ENCODE assay signal across 8 mouse cellular contexts in the genomic region with DNA sequence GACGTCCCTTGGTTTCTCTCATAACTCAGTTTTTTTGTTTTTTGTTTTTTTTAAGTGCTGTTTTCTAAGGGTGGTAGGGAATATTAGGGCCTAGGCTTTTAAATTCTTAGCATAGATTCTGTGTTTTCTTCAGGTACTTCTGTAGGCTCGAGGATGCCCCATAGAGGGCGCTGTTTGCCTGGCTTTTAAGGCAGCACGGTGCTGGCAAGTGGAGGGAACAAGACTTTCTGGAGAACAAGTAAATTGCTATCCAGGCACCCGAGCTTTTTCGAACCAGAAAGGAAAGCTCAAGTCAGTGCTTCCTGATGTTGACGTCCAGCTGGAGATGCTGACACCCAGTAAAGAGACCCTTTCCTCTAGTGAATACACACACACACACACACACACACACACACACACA. TPM values are rescaled to one million over a fixed set of nuclear protein-coding genes. Genes with fewer than 3 reads are reported as not detected.
A peak's percentile ranks its signal among the peaks of the same experiment; 100 is the strongest.
DNase-seq lines count a peak whose midpoint lies in the region; ATAC-seq and TF ChIP-seq lines count a peak whose summit lies in the region.

No protein-coding gene starts in this region.

- peak; percentile 90 for TF ChIP-seq CTCF in bone marrow macrophage, adult 2 months (IDR thresholded peaks at IDR 0.05; ENCODE audit: low read depth, low read length)

- no peak overlapping the region for H3K27ac ChIP-seq in ES-E14 (ENCODE audit: insufficient read depth, low read depth, low read length, poor library complexity, severe bottlenecking)
- no peak overlapping the region for H3K27ac ChIP-seq in bone marrow macrophage, adult 2 months (ENCODE audit: insufficient read depth, low read depth, low read length)
- no peak overlapping the region for H3K27ac ChIP-seq in forebrain, embryonic 11.5 days (ENCODE audit: low read depth, low read length)

- H3K4me3 ChIP-seq in ES-E14 (ENCODE audit: insufficient read depth in 1 of 2, low read depth in 1 of 2, low read length in 2 of 2, poor library complexity in 1 of 2, severe bottlenecking in 1 of 2), result no peak overlapping the region
- H3K4me3 ChIP-seq in bone marrow macrophage, adult 2 months (ENCODE audit: insufficient read depth, low read length), result no peak overlapping the region
- H3K4me3 ChIP-seq in forebrain, embryonic 11.5 days (ENCODE audit: low read depth, low read length), result no peak overlapping the region

- H3K27me3 ChIP-seq in forebrain, embryonic 11.5 days (ENCODE audit: control insufficient read depth, insufficient read depth, low read length), result peaks cover 79% of the 10 kb centered on the region

- no peaks in the 10 kb centered on the region for H3K9me3 ChIP-seq in ES-E14 (ENCODE audit: control insufficient read depth, insufficient read depth, low read depth, low read length)
- H3K9me3 ChIP-seq in forebrain, embryonic 11.5 days (ENCODE audit: control insufficient read depth, low read length), result no peaks in the 10 kb centered on the region

- no peak for DNase-seq in ES-E14 (ENCODE audit: low read depth, low spot score)
- peak; percentile 93 for DNase-seq in forebrain, embryonic 11.5 days (ENCODE audit: low spot score)
- DNase-seq in heart, postnatal 4 days, result peak; percentile 90
- DNase-seq in layer of hippocampus, adult 8-10 months (ENCODE audit: low spot score in 2 of 2), result peak; percentile 50 to 84
- DNase-seq in lung, postnatal 10 days, result peak; percentile 90
- DNase-seq in right cerebral cortex, adult 2 months (ENCODE audit: low spot score in 2 of 2), result peak; percentile 88
- DNase-seq in urinary bladder, postnatal 10 days (ENCODE audit: low spot score), result peak; percentile 41

- H3K36me3 ChIP-seq in ES-E14 (ENCODE audit: control insufficient read depth, insufficient read depth, low read length, poor library complexity, severe bottlenecking), result no peaks in the 10 kb centered on the region
- no peaks in the 10 kb centered on the region for H3K36me3 ChIP-seq in forebrain, embryonic 11.5 days (ENCODE audit: control insufficient read depth, insufficient read depth, low read length)

- no peak for ATAC-seq in forebrain, embryonic 11.5 days (replicated peaks; ENCODE audit: low FRiP score)

- TF ChIP-seq POLR2A in bone marrow macrophage, adult 2 months (IDR thresholded peaks at IDR 0.05; ENCODE audit: borderline replicate concordance, low read depth, low read length), result no peak

- H3K4me1 ChIP-seq in ES-E14 (ENCODE audit: control insufficient read depth in 2 of 2, insufficient read depth in 2 of 2, low read length in 2 of 2, poor library complexity in 1 of 2), result peaks cover 0 to 2% of the 10 kb centered on the region in 2 experiments; a peak in 1 of 4 replicates
- H3K4me1 ChIP-seq in bone marrow macrophage, adult 2 months (ENCODE audit: control insufficient read depth, insufficient read depth, low read length), result no peaks in the 10 kb centered on the region
- H3K4me1 ChIP-seq in forebrain, embryonic 11.5 days (replicated peaks; ENCODE audit: control insufficient read depth, insufficient read depth, low read length), result peaks cover 22% of the 10 kb centered on the region

- H3K9ac ChIP-seq in ES-E14 (ENCODE audit: insufficient read depth, low read depth, low read length, poor library complexity, severe bottlenecking), result no peak overlapping the region
- H3K9ac ChIP-seq in forebrain, embryonic 11.5 days (ENCODE audit: low read length), result no peak overlapping the region

- H3K4me2 ChIP-seq in forebrain, embryonic 11.5 days (ENCODE audit: low read depth, low read length, severe bottlenecking), result no peak overlapping the region

- WGBS in forebrain, embryonic 11.5 days, result under 1% methylated on average over 7 of the region's 7 CpGs

- in situ Hi-C loops in ES-E14 (cut with MboI; ENCODE audit: low sequenced_read_pairs in 2 of 2, unreplicated experiment in 2 of 2), result loop anchor here (25.0 kb wide), 1 partner anchor 347 kb away; no protein-coding TSS in a partner anchor

TF ChIP-seq in ES-E14, 5 proteins besides CTCF, POLR2A, EP300 and RAD21:
- TF ChIP-seq ZC3H11A (IDR thresholded peaks at IDR 0.05; ENCODE audit: borderline replicate concordance, low read depth, low read length) (peak; percentile 78; the same call in 1 of the 2 replicates), CHD2 (IDR thresholded peaks at IDR 0.05; ENCODE audit: low read depth, low read length) (no peak)

RNA-seq across cellular contexts. Expression of gene Hmx3, which starts 2.7 kb away (rescaled TPM):
- not detected in 2 replicates for total RNA-seq in ES-E14 (2012; rRNA removed)
- polyA plus RNA-seq in bone marrow macrophage, adult 2 months (2012; ENCODE audit: insufficient read depth, insufficient read length, missing spikeins), result not detected in 2 replicates
- polyA plus RNA-seq in forebrain, embryonic 11.5 days (2014; fragmentation: Nextera tagmentation; extraction: Ambion mirVana), result 0.29 and 0.31 TPM in 2 replicates
- not detected for total RNA-seq in heart, postnatal 4 days (2021)
- total RNA-seq in layer of hippocampus, adult 8-10 months (2022), result not detected

RNA-seq across cellular contexts. Expression of gene Hmx2, which starts 8.6 kb away (rescaled TPM):
- total RNA-seq in ES-E14 (2012; rRNA removed), result 0.18 and 0.21 TPM in 2 replicates
- not detected in 2 replicates for polyA plus RNA-seq in bone marrow macrophage, adult 2 months (2012; ENCODE audit: insufficient read depth, insufficient read length, missing spikeins)
- polyA plus RNA-seq in forebrain, embryonic 11.5 days (2014; fragmentation: Nextera tagmentation; extraction: Ambion mirVana), result 0.61 and 0.68 TPM in 2 replicates
- total RNA-seq in heart, postnatal 4 days (2021), result not detected
- not detected for total RNA-seq in layer of hippocampus, adult 8-10 months (2022)

RNA-seq across cellular contexts. Expression of gene Bub3, which starts 20.0 kb away (rescaled TPM):
- 127 and 131 TPM in 2 replicates for total RNA-seq in ES-E14 (2012; rRNA removed)
- polyA plus RNA-seq in bone marrow macrophage, adult 2 months (2012; ENCODE audit: insufficient read depth, insufficient read length, missing spikeins), result 80.4 and 88.3 TPM in 2 replicates
- polyA plus RNA-seq in forebrain, embryonic 11.5 days (2014; fragmentation: Nextera tagmentation; extraction: Ambion mirVana), result 256 and 281 TPM in 2 replicates
- 10 to 100 TPM; 68.6 to 70.0 TPM for total RNA-seq in heart, postnatal 4 days (2021)
- 10 to 100 TPM; 60.8 to 68.8 (median 62.0) TPM for total RNA-seq in layer of hippocampus, adult 8-10 months (2022)
